Mouse (Mus musculus) spleen, adult 2 months (tissue): ENCODE measurements around the gene Bhmt2.

Source experiments
- CTCF ChIP-seq: fragments of 200-500 bp; IDR thresholded peaks from 2 replicates; pipeline ENCODE4 v1.5.1; 2011; ENCODE audit warnings: mild to moderate bottlenecking, inconsistent platforms; ENCODE audit not compliant: insufficient read depth, insufficient read length, insufficient replicate concordance; ENCODE audit errors: extremely low read depth
- POLR2A ChIP-seq: fragments of 200-500 bp; IDR thresholded peaks from 2 replicates; pipeline ENCODE4 v1.6.1; 2011; ENCODE audit warnings: low read depth, low read length, inconsistent platforms

DNA sequence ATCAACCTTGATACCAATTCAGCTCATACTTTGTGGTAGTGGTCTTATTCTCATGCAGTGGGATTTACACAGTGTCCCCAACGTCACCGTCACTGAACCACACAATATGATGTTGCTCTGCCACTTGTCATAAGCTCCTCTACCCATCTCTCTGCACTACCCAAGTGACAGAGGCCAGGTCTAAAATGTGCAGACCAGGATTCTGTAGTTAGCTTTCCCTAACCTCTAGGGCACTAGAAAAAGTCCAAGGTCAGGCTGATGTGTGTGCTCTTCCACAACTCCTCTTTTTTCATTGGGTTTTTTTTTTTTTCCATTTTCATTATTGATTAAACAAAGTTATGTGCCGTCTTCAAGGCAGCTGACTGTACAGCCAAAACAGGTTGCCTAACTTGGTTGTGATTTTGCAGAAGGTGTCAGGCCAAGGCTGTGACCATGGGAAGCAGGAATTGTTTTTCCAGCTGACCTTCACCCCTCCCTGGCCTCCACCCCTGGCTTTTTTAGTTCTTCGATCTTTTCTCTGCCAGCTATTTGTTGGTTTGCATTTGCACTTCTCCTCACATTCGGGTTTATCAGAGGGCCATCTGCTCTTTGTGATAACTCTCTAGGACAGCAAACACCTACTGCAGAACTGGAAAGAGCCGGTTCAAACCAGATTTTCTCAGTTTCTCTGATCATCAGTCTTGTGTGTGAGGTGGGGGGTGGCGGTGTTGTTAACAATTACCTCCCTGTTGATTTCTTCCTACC, 25.5 kb downstream of the Bhmt2 start:
- TF ChIP-seq CTCF = no peak
- no peak for TF ChIP-seq POLR2A
